Mouse (Mus musculus): ENCODE measurements around the gene Ess2.

The Ess2 gene

DNA sequence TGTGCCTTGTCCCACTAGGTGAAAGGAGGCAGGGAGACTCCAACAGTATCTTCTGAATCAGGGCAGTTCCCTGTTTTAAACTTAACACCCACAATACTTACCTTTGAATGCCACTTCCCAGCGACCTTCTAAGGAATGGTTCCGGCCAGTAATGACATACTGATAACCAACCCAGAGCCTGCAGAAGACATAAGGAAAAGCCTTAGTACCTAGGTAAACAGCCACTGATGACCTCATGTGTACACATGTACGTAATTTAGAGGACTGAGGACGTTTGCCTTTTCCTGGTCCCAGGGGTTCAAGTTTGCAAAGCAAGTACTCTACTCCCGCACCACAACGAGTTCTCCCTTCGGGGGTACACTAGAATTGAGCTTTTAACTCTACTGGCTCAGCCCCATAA, 54.0 kb downstream of the Ess2 start:
- no peak for DNase-seq (ENCODE audit: low spot score in 2 of 2)

GRCm38 (mm10) chr16:17853263-17853662, 57.9 kb downstream of the Ess2 start:
- DNase-seq (ENCODE audit: low spot score in 2 of 2), result no peak

DNA sequence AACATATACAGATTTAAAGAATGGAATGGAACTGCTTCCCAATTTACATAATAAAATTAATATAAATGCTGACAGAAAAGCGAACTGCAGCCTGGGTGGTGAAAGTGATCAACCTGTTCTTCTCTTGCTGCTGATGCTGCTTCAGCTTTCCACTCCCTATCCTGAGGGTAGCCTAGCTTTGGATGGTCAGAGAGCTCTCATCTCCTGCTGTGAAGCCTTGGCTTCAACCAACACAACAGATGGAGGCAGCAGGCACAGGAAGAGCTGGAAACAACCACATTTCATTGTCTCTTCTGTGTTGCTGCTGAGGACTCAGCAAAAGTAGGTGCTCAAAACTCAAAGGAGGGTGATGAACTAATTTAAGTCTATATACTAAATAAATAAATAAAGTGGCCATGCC, 59.3 kb downstream of the Ess2 start:
- DNase-seq (ENCODE audit: low spot score in 2 of 2), result no peak

DNA sequence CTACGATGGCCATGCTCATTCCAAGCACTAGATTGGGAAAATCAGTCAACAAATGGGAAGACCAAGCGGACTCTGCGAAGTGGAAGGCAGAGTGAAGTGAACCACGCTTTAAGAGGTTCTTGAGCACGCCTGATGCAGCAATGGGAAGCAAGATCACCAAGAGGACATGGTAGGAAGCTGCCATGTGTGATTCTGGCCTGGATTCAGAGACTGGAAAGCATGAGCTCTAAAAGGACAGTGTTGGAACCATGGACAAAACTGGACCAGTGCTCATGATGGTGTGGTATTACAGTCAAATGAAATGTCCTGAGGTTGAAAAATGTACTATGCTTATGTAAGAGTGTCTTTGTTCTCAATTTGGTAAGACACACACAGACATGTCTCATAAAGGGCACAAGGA, 59.8 kb downstream of the Ess2 start:
- DNase-seq (ENCODE audit: low spot score in 2 of 2), result no peak

Data from spleen, postnatal 36 days (tissue).